ENCODE assay signal across 8 mouse cellular contexts in genomic region chr14:52278932-52279746, GRCm38 (mm10). TPM values are rescaled to one million over a fixed set of nuclear protein-coding genes. Genes with fewer than 3 reads are reported as not detected.
A peak's percentile ranks its signal among the peaks of the same experiment; 100 is the strongest.
DNase-seq lines count a peak whose midpoint lies in the region; ATAC-seq and TF ChIP-seq lines count a peak whose summit lies in the region.

TSS of gene Tox4 (plus strand) at chr14:52279146.
TSS of gene Rab2b (minus strand) at chr14:52279545.

- H3K27me3 ChIP-seq in embryonic facial prominence, embryonic 13.5 days = no peaks in the 10 kb centered on the region
- H3K27me3 ChIP-seq in kidney, adult 2 months (replicated peaks; ENCODE audit: control insufficient read depth, insufficient read depth, low read length) = no peaks in the 10 kb centered on the region
- H3K27me3 ChIP-seq in limb, embryonic 12.5 days = no peaks in the 10 kb centered on the region
- no peaks in the 10 kb centered on the region for H3K27me3 ChIP-seq in midbrain, embryonic 15.5 days (replicated peaks)
- H3K27me3 ChIP-seq in spleen, adult 2 months (ENCODE audit: control insufficient read depth, insufficient read depth, low read length) = no peaks in the 10 kb centered on the region

- H3K36me3 ChIP-seq in embryonic facial prominence, embryonic 13.5 days = peaks cover 23% of the 10 kb centered on the region
- H3K36me3 ChIP-seq in kidney, adult 2 months (ENCODE audit: control insufficient read depth, insufficient read depth, low read length) = no peaks in the 10 kb centered on the region
- peaks cover 18% of the 10 kb centered on the region for H3K36me3 ChIP-seq in limb, embryonic 12.5 days
- peaks cover 6% of the 10 kb centered on the region; the same call in 1 of the 2 replicates for H3K36me3 ChIP-seq in midbrain, embryonic 15.5 days (replicated peaks)
- peaks cover 5% of the 10 kb centered on the region; the same call in 1 of the 2 replicates for H3K36me3 ChIP-seq in spleen, adult 2 months (ENCODE audit: control insufficient read depth, insufficient read depth, low read length)

- peak; percentile 60 for TF ChIP-seq POLR2A in kidney, adult 2 months (IDR thresholded peaks at IDR 0.05; ENCODE audit: low read depth, low read length)
- TF ChIP-seq POLR2A in spleen, adult 2 months (IDR thresholded peaks at IDR 0.05; ENCODE audit: low read depth, low read length) = peak; percentile 93

- TF ChIP-seq CTCF in kidney, adult 2 months (conservative IDR thresholded peaks at IDR 0.05; ENCODE audit: insufficient read depth, insufficient read length, low read depth, low read length) = peak; percentile 97; the same call in 1 of the 2 replicates
- peak; percentile 98 for TF ChIP-seq CTCF in spleen, adult 2 months (IDR thresholded peaks at IDR 0.05; ENCODE audit: extremely low read depth, insufficient read depth, insufficient read length, insufficient replicate concordance)

- ATAC-seq in embryonic facial prominence, embryonic 13.5 days (ENCODE audit: insufficient number of reproducible peaks, insufficient read depth, low FRiP score, low TSS enrichment, low read depth) = peak; percentile 97
- ATAC-seq in limb, embryonic 12.5 days (ENCODE audit: insufficient number of reproducible peaks, insufficient read depth, low FRiP score, low TSS enrichment, low read depth) = peak; percentile 99
- ATAC-seq in midbrain, embryonic 15.5 days (replicated peaks) = peak; percentile 99

- peak within 1 kb of the TSS; percentile 81 for H3K27ac ChIP-seq in embryonic facial prominence, embryonic 13.5 days
- H3K27ac ChIP-seq in kidney, adult 2 months (ENCODE audit: insufficient read depth, low read depth, low read length) = peak within 1 kb of the TSS; percentile 49; the same call in 1 of the 2 replicates
- peak within 1 kb of the TSS; percentile 77 for H3K27ac ChIP-seq in limb, embryonic 12.5 days
- H3K27ac ChIP-seq in midbrain, embryonic 15.5 days = peak within 1 kb of the TSS; percentile 88
- peak within 1 kb of the TSS; percentile 88 for H3K27ac ChIP-seq in spleen, adult 2 months (ENCODE audit: insufficient read depth, low read length)

- peak within 1 kb of the TSS; percentile 92 for H3K9ac ChIP-seq in embryonic facial prominence, embryonic 13.5 days
- peak within 1 kb of the TSS; percentile 83 for H3K9ac ChIP-seq in limb, embryonic 12.5 days (replicated peaks)
- peak within 1 kb of the TSS; percentile 70 for H3K9ac ChIP-seq in midbrain, embryonic 15.5 days

- peak within 1 kb of the TSS; percentile 69 for H3K4me2 ChIP-seq in embryonic facial prominence, embryonic 13.5 days
- H3K4me2 ChIP-seq in limb, embryonic 12.5 days = peak within 1 kb of the TSS; percentile 73
- H3K4me2 ChIP-seq in midbrain, embryonic 15.5 days = peak within 1 kb of the TSS; percentile 62

- peak; percentile 98 for DNase-seq in 3134 (ENCODE audit: extremely low read depth, insufficient read length, low spot score)
- DNase-seq in adrenal gland, postnatal 36 days = peak; percentile 97 to 99
- DNase-seq in heart, adult 18-20 months = peak; percentile 99
- DNase-seq in kidney, adult 2 months = peak; percentile 99
- peak; percentile 97 to 99 for DNase-seq in spleen, adult 2 months (ENCODE audit: low read depth in 1 of 2, low spot score in 2 of 2)

- peaks cover 13% of the 10 kb centered on the region for H3K4me1 ChIP-seq in embryonic facial prominence, embryonic 13.5 days
- 0 out of 2 replicates have a peak, but pooled peaks cover 2% of the 10 kb centered on the region for H3K4me1 ChIP-seq in kidney, adult 2 months (ENCODE audit: control insufficient read depth, insufficient read depth, low read length)
- peaks cover 8% of the 10 kb centered on the region for H3K4me1 ChIP-seq in limb, embryonic 12.5 days (replicated peaks)
- peaks cover 17% of the 10 kb centered on the region for H3K4me1 ChIP-seq in midbrain, embryonic 15.5 days
- H3K4me1 ChIP-seq in spleen, adult 2 months (ENCODE audit: control insufficient read depth, insufficient read depth, insufficient read length) = 0 out of 2 replicates have a peak, but pooled peaks cover 3% of the 10 kb centered on the region

- H3K9me3 ChIP-seq in embryonic facial prominence, embryonic 13.5 days = no peaks in the 10 kb centered on the region
- no peaks in the 10 kb centered on the region for H3K9me3 ChIP-seq in limb, embryonic 12.5 days
- no peaks in the 10 kb centered on the region for H3K9me3 ChIP-seq in midbrain, embryonic 15.5 days

- peak within 1 kb of the TSS; percentile 88 for H3K4me3 ChIP-seq in embryonic facial prominence, embryonic 13.5 days
- H3K4me3 ChIP-seq in kidney, adult 2 months (ENCODE audit: insufficient read depth, low read depth, low read length) = peak within 1 kb of the TSS; percentile 87
- H3K4me3 ChIP-seq in limb, embryonic 12.5 days (replicated peaks) = peak within 1 kb of the TSS; percentile 82
- H3K4me3 ChIP-seq in midbrain, embryonic 15.5 days = peak within 1 kb of the TSS; percentile 72
- H3K4me3 ChIP-seq in spleen, adult 2 months (ENCODE audit: extremely low read depth, insufficient read depth, insufficient read length) = peak within 1 kb of the TSS; percentile 83

- under 1% methylated on average over 66 of the region's 66 CpGs for WGBS in embryonic facial prominence, embryonic 13.5 days
- under 1% methylated on average over 66 of the region's 66 CpGs for WGBS in kidney, adult 2 months
- WGBS in limb, embryonic 12.5 days = under 1% methylated on average over 66 of the region's 66 CpGs
- under 1% methylated on average over 66 of the region's 66 CpGs for WGBS in midbrain, embryonic 15.5 days
- under 1% methylated on average over 66 of the region's 66 CpGs for whole genome bisulfite sequencing in spleen, adult 2 months

RNA-seq across cellular contexts. Expression of gene Tox4, which starts in this region (rescaled TPM):
- total RNA-seq in adrenal gland, postnatal 36 days (2021) = 10 to 100 TPM; 55.3 to 70.4 TPM
- 41.9 TPM in 2 replicates for polyA plus RNA-seq in embryonic facial prominence, embryonic 13.5 days (2015; fragmentation: Nextera tagmentation; extraction: Ambion mirVana)
- total RNA-seq in heart, adult 18-20 months (2021) = 10 to 100 TPM; 30.3 to 35.8 TPM
- polyA plus RNA-seq in kidney, adult 2 months (2012; rRNA removed) = 26.6 and 32.0 TPM in 2 replicates
- polyA plus RNA-seq in limb, embryonic 12.5 days (2016; fragmentation: Nextera tagmentation; extraction: Ambion mirVana) = 47.2 and 51.3 TPM in 2 replicates
- polyA plus RNA-seq in midbrain, embryonic 15.5 days (2015; fragmentation: Nextera tagmentation; extraction: Ambion mirVana) = 56.0 and 61.0 TPM in 2 replicates
- 27.5 and 31.0 TPM in 2 replicates for polyA plus RNA-seq in spleen, adult 2 months (2012; rRNA removed)

RNA-seq across cellular contexts. Expression of gene Rab2b, which starts in this region (rescaled TPM):
- total RNA-seq in adrenal gland, postnatal 36 days (2021) = 10 to 100 TPM; 38.2 to 45.1 TPM
- 24.0 and 27.9 TPM in 2 replicates for polyA plus RNA-seq in embryonic facial prominence, embryonic 13.5 days (2015; fragmentation: Nextera tagmentation; extraction: Ambion mirVana)
- total RNA-seq in heart, adult 18-20 months (2021) = 1 to 10 TPM; 3.8 to 5.5 TPM
- 7.5 and 8.4 TPM in 2 replicates for polyA plus RNA-seq in kidney, adult 2 months (2012; rRNA removed)
- 23.2 and 23.5 TPM in 2 replicates for polyA plus RNA-seq in limb, embryonic 12.5 days (2016; fragmentation: Nextera tagmentation; extraction: Ambion mirVana)
- polyA plus RNA-seq in midbrain, embryonic 15.5 days (2015; fragmentation: Nextera tagmentation; extraction: Ambion mirVana) = 64.0 and 67.6 TPM in 2 replicates
- polyA plus RNA-seq in spleen, adult 2 months (2012; rRNA removed) = 6.5 and 7.3 TPM in 2 replicates

Comparison
In these comparisons a context has a peak if more than half of its experiments do, and no peak if none do; other contexts are left out.
1. Peak in every context shown above with its lines: DNase-seq, ATAC-seq, H3K4me3 ChIP-seq and H3K27ac ChIP-seq.
2. RNA of gene Rab2b (total RNA-seq): 38.2 to 45.1 TPM in adrenal gland, postnatal 36 days; 3.8 to 5.5 TPM in heart, adult 18-20 months; every median in the first group is over 4 times any median in the second.